Mouse (Mus musculus): ENCODE measurements around the gene Slc5a8. TPM values are rescaled to one million over a fixed set of nuclear protein-coding genes. Genes with fewer than 3 reads are reported as not detected.

Slc5a8 gene
- total RNA-seq, 2 experiments from 2014 or later, result 0.07 TPM; not detected in 1

DNA sequence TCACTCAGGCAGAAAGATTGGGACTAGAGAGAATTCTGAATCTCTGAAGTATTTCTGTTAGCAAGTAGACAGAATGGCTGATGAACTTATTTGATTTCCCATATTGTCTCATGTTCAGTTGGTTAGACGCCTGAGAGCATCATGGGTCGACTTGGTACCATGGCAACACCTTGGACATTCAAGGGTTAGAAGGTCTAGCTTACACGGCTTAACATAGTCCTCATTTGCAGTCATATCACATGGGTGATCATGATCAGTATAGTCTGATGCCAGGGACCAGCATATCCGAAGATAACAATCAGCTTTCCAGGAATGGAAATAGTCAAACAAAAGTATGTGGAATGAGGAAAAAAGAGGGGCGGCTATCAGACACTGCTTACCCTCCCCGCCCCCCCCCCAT is 93.1 kb downstream of the Slc5a8 start:
- no peak for DNase-seq (ENCODE audit: extremely low spot score in 1 of 2, low spot score in 1 of 2)

Other genes starting within 250 kb of the Slc5a8 start
- gene Spic, start 201.0 kb upstream of the Slc5a8 start, total RNA-seq (2021), result not detected
- 100 to 1,000 TPM; 131 to 142 TPM for gene Arl1, start 155.1 kb upstream of the Slc5a8 start, total RNA-seq (2021)
- 10 to 100 TPM; 19.1 to 24.3 TPM for gene Utp20, start 59.2 kb upstream of the Slc5a8 start, total RNA-seq (2021)

Measured in layer of hippocampus, postnatal 25 days (tissue).